18 mouse cellular contexts compared by ENCODE assay signal in genomic region chr5:34294696-34295095, GRCm38 (mm10). TPM values are rescaled to one million over a fixed set of nuclear protein-coding genes. Genes with fewer than 3 reads are reported as not detected.
DNase-seq lines count a peak whose midpoint lies in the region; ATAC-seq and TF ChIP-seq lines count a peak whose summit lies in the region.
"Had no signal": no experiment of that assay in that cellular context is flagged by ENCODE, and none has a peak within 500 bp of the region (broad histone marks: within the 10 kb centered on the region; RNA-seq: fewer than 3 reads in every experiment).

No protein-coding gene starts in this region.

- H3K4me1 ChIP-seq in heart, embryonic 11.5 days (ENCODE audit: control insufficient read depth, insufficient read depth, low read length) = peaks cover 8% of the 10 kb centered on the region; the same call in 1 of the 2 replicates
- H3K4me1 ChIP-seq in liver, adult 2 months (ENCODE audit: control insufficient read depth, insufficient read depth, low read length) = peaks cover 11% of the 10 kb centered on the region; the same call in 1 of the 2 replicates
- no peaks in the 10 kb centered on the region for H3K4me1 ChIP-seq in liver, embryonic 12.5 days
- H3K4me1 ChIP-seq in intestine, embryonic 15.5 days (replicated peaks) = no peaks in the 10 kb centered on the region
- H3K4me1 ChIP-seq: forebrain, embryonic 12.5 days; neural tube, embryonic 13.5 days had no signal

- no peaks in the 10 kb centered on the region for H3K36me3 ChIP-seq in heart, embryonic 11.5 days (ENCODE audit: control insufficient read depth, insufficient read depth, low read length)
- no peaks in the 10 kb centered on the region for H3K36me3 ChIP-seq in liver, adult 2 months (ENCODE audit: control insufficient read depth, insufficient read depth, low read length)
- H3K36me3 ChIP-seq in liver, embryonic 12.5 days = no peaks in the 10 kb centered on the region
- H3K36me3 ChIP-seq in intestine, embryonic 15.5 days = no peaks in the 10 kb centered on the region
- H3K36me3 ChIP-seq: forebrain, embryonic 12.5 days; neural tube, embryonic 13.5 days had no signal

- ATAC-seq in heart, embryonic 11.5 days (replicated peaks; ENCODE audit: insufficient number of reproducible peaks, low FRiP score, low TSS enrichment) = no peak
- ATAC-seq in liver, embryonic 12.5 days = no peak
- peak; percentile 61 for ATAC-seq in intestine, embryonic 15.5 days
- no peak for ATAC-seq in megakaryocyte-erythroid progenitor cell, adult 5-6 weeks (replicated peaks; ENCODE audit: low FRiP score, low TSS enrichment, poor library complexity, severe bottlenecking)
- ATAC-seq in activated CD4-positive, CD25-positive, alpha-beta regulatory T cell, adult 4 months = no peak

- H3K27ac ChIP-seq in heart, embryonic 11.5 days (ENCODE audit: low read depth, low read length) = no peak overlapping the region
- H3K27ac ChIP-seq in liver, adult 2 months (replicated peaks; ENCODE audit: insufficient read depth, low read depth, low read length) = peak overlapping the region; percentile 14; the same call in 1 of the 2 replicates
- H3K27ac ChIP-seq in liver, embryonic 12.5 days = no peak overlapping the region
- H3K27ac ChIP-seq in intestine, embryonic 15.5 days = no peak overlapping the region
- H3K27ac ChIP-seq: forebrain, embryonic 12.5 days; layer of hippocampus, adult 2 months; macrophage; neural tube, embryonic 13.5 days had no signal

- H3K9me3 ChIP-seq in heart, embryonic 11.5 days (replicated peaks; ENCODE audit: control insufficient read depth, low read length) = no peaks in the 10 kb centered on the region
- no peaks in the 10 kb centered on the region for H3K9me3 ChIP-seq in liver, embryonic 12.5 days (replicated peaks)
- no peaks in the 10 kb centered on the region for H3K9me3 ChIP-seq in intestine, embryonic 15.5 days
- H3K9me3 ChIP-seq: forebrain, embryonic 12.5 days; neural tube, embryonic 13.5 days had no signal

- TF ChIP-seq CTCF in liver, adult 2 months (IDR thresholded peaks at IDR 0.05; ENCODE audit: low read depth, low read length) = no peak

- TF ChIP-seq POLR2A in liver, adult 2 months (IDR thresholded peaks at IDR 0.05; ENCODE audit: extremely low read depth, insufficient read depth, low read length) = no peak

- peaks cover 21% of the 10 kb centered on the region for H3K27me3 ChIP-seq in heart, embryonic 11.5 days (ENCODE audit: control insufficient read depth, insufficient read depth, low read length)
- no peaks in the 10 kb centered on the region for H3K27me3 ChIP-seq in liver, adult 2 months (ENCODE audit: control insufficient read depth, insufficient read depth, low read length)
- H3K27me3 ChIP-seq in liver, embryonic 12.5 days (replicated peaks) = peaks cover 49% of the 10 kb centered on the region
- H3K27me3 ChIP-seq in intestine, embryonic 15.5 days (replicated peaks) = peaks cover 3% of the 10 kb centered on the region; the same call in 1 of the 2 replicates

- peak; percentile 96 for DNase-seq in heart, adult 11 months
- peak; percentile 78 for DNase-seq in liver, adult 2 months (ENCODE audit: extremely low read depth, low read depth, low spot score)
- DNase-seq in NIH3T3 (ENCODE audit: low read depth) = peak; percentile 38
- DNase-seq: cerebellum, adult 11 months; thymus, postnatal 4 days had no signal

- H3K4me3 ChIP-seq in heart, embryonic 11.5 days (ENCODE audit: low read depth, low read length) = no peak overlapping the region
- no peak overlapping the region for H3K4me3 ChIP-seq in liver, adult 2 months (ENCODE audit: insufficient read depth, low read depth, low read length)
- H3K4me3 ChIP-seq in liver, embryonic 12.5 days = no peak overlapping the region
- no peak overlapping the region for H3K4me3 ChIP-seq in intestine, embryonic 15.5 days (replicated peaks)
- H3K4me3 ChIP-seq: forebrain, embryonic 12.5 days; layer of hippocampus, adult 2 months; neural tube, embryonic 13.5 days had no signal

- H3K4me2 ChIP-seq in heart, embryonic 11.5 days = no peak overlapping the region
- no peak overlapping the region for H3K4me2 ChIP-seq in liver, embryonic 12.5 days
- no peak overlapping the region for H3K4me2 ChIP-seq in intestine, embryonic 15.5 days (replicated peaks)
- H3K4me2 ChIP-seq: forebrain, embryonic 12.5 days; neural tube, embryonic 13.5 days had no signal

- H3K79me2 ChIP-seq in liver, adult 2 months (ENCODE audit: control insufficient read depth, insufficient read depth, low read length) = no peaks in the 10 kb centered on the region

- H3K9ac ChIP-seq in heart, embryonic 11.5 days (ENCODE audit: low read depth, low read length) = no peak overlapping the region
- H3K9ac ChIP-seq in liver, adult 2 months (ENCODE audit: low read depth, low read length) = no peak overlapping the region
- H3K9ac ChIP-seq in liver, embryonic 12.5 days = no peak overlapping the region
- no peak overlapping the region for H3K9ac ChIP-seq in intestine, embryonic 15.5 days
- H3K9ac ChIP-seq: forebrain, embryonic 12.5 days; neural tube, embryonic 13.5 days had no signal

- WGBS in heart, embryonic 11.5 days (ENCODE audit: insufficient replicate concordance) = 26% methylated on average over 2 of the region's 2 CpGs
- WGBS in liver, adult 2 months = 24% methylated on average over 2 of the region's 2 CpGs
- WGBS in liver, embryonic 12.5 days (ENCODE audit: insufficient replicate concordance) = 36% methylated on average over 2 of the region's 2 CpGs
- WGBS in intestine, embryonic 15.5 days = 32% methylated on average over 2 of the region's 2 CpGs

RNA-seq across cellular contexts. Expression of gene Cfap99, which starts 6.3 kb away (rescaled TPM):
- 0.07 and 0.10 TPM in 2 replicates for polyA plus RNA-seq in heart, embryonic 11.5 days (2014; fragmentation: Nextera tagmentation; extraction: Ambion mirVana)
- total RNA-seq in liver, adult 2 months (2014; rRNA removed) = not detected in 2 replicates
- polyA plus RNA-seq in liver, adult 2 months (2012; rRNA removed) = not detected in 2 replicates
- polyA plus RNA-seq in liver, embryonic 12.5 days (2016; fragmentation: Nextera tagmentation; extraction: Ambion mirVana) = not detected in 2 replicates
- polyA plus RNA-seq in intestine, embryonic 15.5 days (2015; fragmentation: Nextera tagmentation; extraction: Ambion mirVana) = not detected in 2 replicates
- not detected in 2 replicates for total RNA-seq in megakaryocyte-erythroid progenitor cell, adult 5-6 weeks (2014; fragmentation: Nextera tagmentation)
- total RNA-seq in megakaryocyte-erythroid progenitor cell, adult 5-6 weeks (2017) = not detected in 2 replicates
- polyA plus RNA-seq in activated CD4-positive, CD25-positive, alpha-beta regulatory T cell, adult 4 months (2017; shearing (Covaris generic)) = not detected
- total RNA-seq: common myeloid progenitor, adult 5-6 weeks; heart, adult 18-20 months had no signal
- polyA plus RNA-seq: forebrain, embryonic 12.5 days; macrophage; neural tube, embryonic 13.5 days; small intestine, adult 2 months; stomach, embryonic 14.5 days had no signal

RNA-seq across cellular contexts. Expression of gene Zfyve28, which starts 6.4 kb away (rescaled TPM):
- polyA plus RNA-seq in heart, embryonic 11.5 days (2014; fragmentation: Nextera tagmentation; extraction: Ambion mirVana) = 0.29 and 0.46 TPM in 2 replicates
- total RNA-seq in liver, adult 2 months (2014; rRNA removed) = 0.07 TPM in 1 of 2 replicates, not detected in the other
- 0.15 TPM in 1 of 2 replicates, not detected in the other for polyA plus RNA-seq in liver, adult 2 months (2012; rRNA removed)
- 0.16 TPM in 1 of 2 replicates, not detected in the other for polyA plus RNA-seq in liver, embryonic 12.5 days (2016; fragmentation: Nextera tagmentation; extraction: Ambion mirVana)
- polyA plus RNA-seq in intestine, embryonic 15.5 days (2015; fragmentation: Nextera tagmentation; extraction: Ambion mirVana) = 0.47 and 0.65 TPM in 2 replicates
- not detected in 2 replicates for total RNA-seq in megakaryocyte-erythroid progenitor cell, adult 5-6 weeks (2014; fragmentation: Nextera tagmentation)
- not detected in 2 replicates for total RNA-seq in megakaryocyte-erythroid progenitor cell, adult 5-6 weeks (2017)
- 1 to 10 TPM; 3.4 TPM for polyA plus RNA-seq in activated CD4-positive, CD25-positive, alpha-beta regulatory T cell, adult 4 months (2017; shearing (Covaris generic))
- total RNA-seq: common myeloid progenitor, adult 5-6 weeks had no signal

RNA-seq across cellular contexts. Expression of gene Rnf4, which starts 41.4 kb away (rescaled TPM):
- polyA plus RNA-seq in heart, embryonic 11.5 days (2014; fragmentation: Nextera tagmentation; extraction: Ambion mirVana) = 125 and 143 TPM in 2 replicates
- total RNA-seq in liver, adult 2 months (2014; rRNA removed) = 76.7 and 78.3 TPM in 2 replicates
- polyA plus RNA-seq in liver, adult 2 months (2012; rRNA removed) = 46.2 and 50.6 TPM in 2 replicates
- 111 TPM in 2 replicates for polyA plus RNA-seq in liver, embryonic 12.5 days (2016; fragmentation: Nextera tagmentation; extraction: Ambion mirVana)
- 144 and 149 TPM in 2 replicates for polyA plus RNA-seq in intestine, embryonic 15.5 days (2015; fragmentation: Nextera tagmentation; extraction: Ambion mirVana)
- total RNA-seq in megakaryocyte-erythroid progenitor cell, adult 5-6 weeks (2014; fragmentation: Nextera tagmentation) = 116 and 123 TPM in 2 replicates
- total RNA-seq in megakaryocyte-erythroid progenitor cell, adult 5-6 weeks (2017) = 112 and 149 TPM in 2 replicates
- 100 to 1,000 TPM; 108 TPM for polyA plus RNA-seq in activated CD4-positive, CD25-positive, alpha-beta regulatory T cell, adult 4 months (2017; shearing (Covaris generic))

Comparison
In these comparisons a context has a peak if more than half of its experiments do, and no peak if none do; other contexts are left out.
1. DNase-seq: peak in every context shown above with its lines; median percentile 96 in heart, adult 11 months; 78 in liver, adult 2 months; 38 in NIH3T3.